Mouse (Mus musculus) hematopoietic stem cell, adult 5-6 weeks (primary cell): ENCODE data around the gene Hist1h3d. TPM values are rescaled to one million over a fixed set of nuclear protein-coding genes. Genes with fewer than 3 reads are reported as not detected.

Experiments used
- total RNA-seq: library from RNA; stranded (forward); fragments of 172-1452, 232-1000 nt; gene quantifications from 2 replicates; pipeline ENCODE4 v1.2.3, GENCODE M21; 2017

The Hist1h3d gene
- total RNA-seq, 1 experiment from 2014 or later: 76.7 TPM

Other genes with a start within 250 kb of the Hist1h3d start
- gene Zfp322a, start 206.6 kb upstream of the Hist1h3d start, total RNA-seq: 53.6 and 57.6 TPM in 2 replicates
- gene Abt1, start 151.9 kb upstream of the Hist1h3d start, total RNA-seq: 12.5 and 18.7 TPM in 2 replicates
- gene Btn1a1, start 109.9 kb upstream of the Hist1h3d start, total RNA-seq: 0.20 TPM in 1 of 2 replicates, not detected in the other
- gene Btn2a2, start 86.9 kb upstream of the Hist1h3d start, total RNA-seq: not detected in 2 replicates
- 427 and 875 TPM in 2 replicates for gene Hist1h4h, start 44.7 kb upstream of the Hist1h3d start, total RNA-seq
- 1,050 and 1,435 TPM in 2 replicates for gene Hist1h2af, start 41.9 kb upstream of the Hist1h3d start, total RNA-seq
- 35.1 and 72.3 TPM in 2 replicates for gene Hist1h3g, start 40.3 kb upstream of the Hist1h3d start, total RNA-seq
- gene Hist1h2bh, start 32.4 kb upstream of the Hist1h3d start, total RNA-seq: 47.7 and 59.1 TPM in 2 replicates
- 45.4 and 80.4 TPM in 2 replicates for gene Hist1h3f, start 31.7 kb upstream of the Hist1h3d start, total RNA-seq
- 943 and 1,781 TPM in 2 replicates for gene Hist1h4f, start 24.1 kb upstream of the Hist1h3d start, total RNA-seq
- gene Hist1h1d, start 22.5 kb upstream of the Hist1h3d start, total RNA-seq: 39.0 and 69.9 TPM in 2 replicates
- 153 and 296 TPM in 2 replicates for gene Hist1h3e, start 13.4 kb upstream of the Hist1h3d start, total RNA-seq
- 87.5 and 265 TPM in 2 replicates for gene Hist1h2ae, start 4.5 kb upstream of the Hist1h3d start, total RNA-seq
- gene Hist1h2bg, start 4.4 kb upstream of the Hist1h3d start, total RNA-seq: 765 and 915 TPM in 2 replicates
- 223 and 278 TPM in 2 replicates for gene Hist1h2bf, start 1.6 kb upstream of the Hist1h3d start, total RNA-seq
- gene Hist1h2ad, start 1.4 kb upstream of the Hist1h3d start, total RNA-seq: 346 and 539 TPM in 2 replicates
- gene Hist1h4d, start 5.8 kb downstream of the Hist1h3d start, total RNA-seq: 639 and 801 TPM in 2 replicates
- 51.7 and 72.2 TPM in 2 replicates for gene Hist1h2be, start 45.4 kb downstream of the Hist1h3d start, total RNA-seq
- 102 and 170 TPM in 2 replicates for gene Hist1h1e, start 46.8 kb downstream of the Hist1h3d start, total RNA-seq
- 45.3 and 83.9 TPM in 2 replicates for gene Hist1h2ac, start 108.2 kb downstream of the Hist1h3d start, total RNA-seq
- gene Hist1h2bc, start 108.4 kb downstream of the Hist1h3d start, total RNA-seq: 109 and 180 TPM in 2 replicates
- not detected in 2 replicates for gene Hist1h1t, start 120.1 kb downstream of the Hist1h3d start, total RNA-seq
- 140 and 291 TPM in 2 replicates for gene Hist1h4c, start 122.7 kb downstream of the Hist1h3d start, total RNA-seq
- gene Hfe, start 135.1 kb downstream of the Hist1h3d start, total RNA-seq: 3.1 TPM in 2 replicates
- gene Hist1h1c, start 163.0 kb downstream of the Hist1h3d start, total RNA-seq: 345 and 598 TPM in 2 replicates
- gene Hist1h3c, start 169.8 kb downstream of the Hist1h3d start, total RNA-seq: 240 and 585 TPM in 2 replicates
- 2,012 and 2,201 TPM in 2 replicates for gene Hist1h2bb, start 171.0 kb downstream of the Hist1h3d start, total RNA-seq
- 1,198 and 1,437 TPM in 2 replicates for gene Hist1h2ab, start 175.4 kb downstream of the Hist1h3d start, total RNA-seq
- gene Hist1h3b, start 176.5 kb downstream of the Hist1h3d start, total RNA-seq: 224 and 348 TPM in 2 replicates
- gene Hist1h4b, start 181.2 kb downstream of the Hist1h3d start, total RNA-seq: 208 and 415 TPM in 2 replicates
- 237 and 336 TPM in 2 replicates for gene Hist1h4a, start 185.5 kb downstream of the Hist1h3d start, total RNA-seq
- gene Hist1h3a, start 186.6 kb downstream of the Hist1h3d start, total RNA-seq: 207 and 294 TPM in 2 replicates
- 1,426 and 1,487 TPM in 2 replicates for gene Hist1h1a, start 187.9 kb downstream of the Hist1h3d start, total RNA-seq
- not detected in 2 replicates for gene Trim38, start 194.2 kb downstream of the Hist1h3d start, total RNA-seq
- gene Slc17a2, start 231.2 kb downstream of the Hist1h3d start, total RNA-seq: not detected in 2 replicates